Mouse (Mus musculus): ENCODE measurements around the gene Dnaic1. TPM values are rescaled to one million over a fixed set of nuclear protein-coding genes. Genes with fewer than 3 reads are reported as not detected.
A peak's percentile ranks its signal among the peaks of the same experiment; 100 is the strongest.

Gene Dnaic1
- polyA plus RNA-seq, 1 experiment from 2014 or later = 1.2 TPM

DNA sequence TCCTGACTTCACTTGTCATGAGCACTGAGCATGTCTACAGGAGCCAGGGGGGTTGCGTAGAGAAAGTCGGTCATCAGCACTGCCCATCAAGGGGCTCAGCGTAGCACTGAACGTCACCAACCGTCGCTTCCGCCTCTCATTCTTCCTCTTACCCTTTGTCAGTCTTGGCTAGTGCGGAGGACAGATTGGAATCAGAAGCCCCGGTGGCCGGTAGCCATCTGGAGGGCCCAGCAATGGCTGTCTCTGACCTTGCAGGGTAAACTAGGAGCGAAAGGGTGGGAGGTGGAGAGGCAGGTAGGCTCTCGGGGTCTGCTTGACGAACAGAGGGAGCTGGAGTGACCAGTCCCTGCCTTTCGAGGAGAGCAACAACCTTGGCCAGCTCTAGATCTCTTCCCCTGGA, 52.5 kb downstream of the Dnaic1 start:
- WGBS = 88% methylated on average over 14 of the region's 14 CpGs
- ATAC-seq = no peak
- Histone ChIP-seq H3K9ac (replicated peaks; ENCODE audit: low read depth, low read length) (no peak overlapping the region), H3K4me1 (replicated peaks; ENCODE audit: control insufficient read depth, insufficient read depth, low read length) (peaks cover 12% of the 10 kb centered on the region), H3K27ac (ENCODE audit: low read length) (no peak overlapping the region), H3K36me3 (ENCODE audit: control insufficient read depth, insufficient read depth) (no peaks in the 10 kb centered on the region), H3K27me3 (replicated peaks; ENCODE audit: control insufficient read depth, insufficient read depth, low read length) (no peaks in the 10 kb centered on the region), H3K9me3 (ENCODE audit: control insufficient read depth, low read length) (no peaks in the 10 kb centered on the region), H3K4me2 (ENCODE audit: low read length) (no peak overlapping the region), H3K4me3 (replicated peaks; ENCODE audit: low read length) (no peak overlapping the region)

- Histone ChIP-seq H3K9me3 (ENCODE audit: control insufficient read depth, low read length) (no peaks in the 10 kb centered on the region), H3K9ac (replicated peaks; ENCODE audit: low read depth, low read length) (0 out of 2 replicates have a peak overlapping the region, but pooled peaks have one; percentile 3), H3K36me3 (ENCODE audit: control insufficient read depth, insufficient read depth) (no peaks in the 10 kb centered on the region), H3K27me3 (replicated peaks; ENCODE audit: control insufficient read depth, insufficient read depth, low read length) (no peaks in the 10 kb centered on the region), H3K27ac (ENCODE audit: low read length) (no peak overlapping the region), H3K4me1 (replicated peaks; ENCODE audit: control insufficient read depth, insufficient read depth, low read length) (peaks cover 22% of the 10 kb centered on the region), H3K4me3 (replicated peaks; ENCODE audit: low read length) (no peak overlapping the region), H3K4me2 (ENCODE audit: low read length) (no peak overlapping the region)
- WGBS = 7% methylated on average over 8 of the region's 8 CpGs
- ATAC-seq = peak; percentile 10; the same call in 1 of the 2 replicates
These were observed 58.8 kb downstream of the Dnaic1 start for GRCm38 (mm10) chr4:41628202-41628927.

DNA sequence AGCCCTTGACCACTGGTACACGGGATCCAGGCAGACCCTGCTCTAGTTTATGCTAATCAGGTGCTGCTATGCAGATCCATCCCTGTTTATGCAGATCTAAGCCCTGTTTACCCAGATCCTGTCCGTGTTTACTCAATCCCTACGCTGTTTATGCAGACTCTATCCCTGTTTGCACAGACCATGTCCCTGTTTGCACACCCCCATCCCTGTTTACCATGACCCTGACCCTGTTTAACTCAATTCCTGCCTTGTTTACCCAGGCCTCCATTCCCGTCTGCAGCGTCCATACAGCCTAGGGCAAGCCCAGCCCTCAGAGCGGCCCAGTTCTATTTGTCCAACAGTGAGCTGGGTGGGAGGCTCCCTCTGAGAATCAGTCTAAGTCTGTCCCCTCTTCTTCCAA, 60.6 kb downstream of the Dnaic1 start:
- WGBS = 39% methylated on average over 6 of the region's 6 CpGs
- Histone ChIP-seq H3K9me3 (ENCODE audit: control insufficient read depth, low read length) (no peaks in the 10 kb centered on the region), H3K27ac (ENCODE audit: low read length) (no peak overlapping the region), H3K27me3 (replicated peaks; ENCODE audit: control insufficient read depth, insufficient read depth, low read length) (no peaks in the 10 kb centered on the region), H3K9ac (replicated peaks; ENCODE audit: low read depth, low read length) (no peak overlapping the region), H3K4me2 (ENCODE audit: low read length) (no peak overlapping the region), H3K4me3 (replicated peaks; ENCODE audit: low read length) (no peak overlapping the region), H3K4me1 (replicated peaks; ENCODE audit: control insufficient read depth, insufficient read depth, low read length) (peaks cover 22% of the 10 kb centered on the region), H3K36me3 (ENCODE audit: control insufficient read depth, insufficient read depth) (no peaks in the 10 kb centered on the region)
- no peak for ATAC-seq

GRCm38 (mm10) chr4:41631390-41631789, 61.8 kb downstream of the Dnaic1 start:
- Histone ChIP-seq H3K4me3 (replicated peaks; ENCODE audit: low read length) (no peak overlapping the region), H3K4me2 (ENCODE audit: low read length) (peak overlapping the region; percentile 16; the same call in 1 of the 2 replicates), H3K9ac (replicated peaks; ENCODE audit: low read depth, low read length) (no peak overlapping the region), H3K27ac (ENCODE audit: low read length) (no peak overlapping the region), H3K9me3 (ENCODE audit: control insufficient read depth, low read length) (no peaks in the 10 kb centered on the region), H3K4me1 (replicated peaks; ENCODE audit: control insufficient read depth, insufficient read depth, low read length) (peaks cover 22% of the 10 kb centered on the region), H3K36me3 (ENCODE audit: control insufficient read depth, insufficient read depth) (no peaks in the 10 kb centered on the region), H3K27me3 (replicated peaks; ENCODE audit: control insufficient read depth, insufficient read depth, low read length) (no peaks in the 10 kb centered on the region)
- WGBS = 3% methylated on average over 11 of the region's 11 CpGs
- ATAC-seq = peak; percentile 49; the same call in 1 of the 2 replicates

- no peak for ATAC-seq
- Histone ChIP-seq H3K27me3 (replicated peaks; ENCODE audit: control insufficient read depth, insufficient read depth, low read length) (no peaks in the 10 kb centered on the region), H3K9me3 (ENCODE audit: control insufficient read depth, low read length) (no peaks in the 10 kb centered on the region), H3K4me3 (replicated peaks; ENCODE audit: low read length) (no peak overlapping the region), H3K4me1 (replicated peaks; ENCODE audit: control insufficient read depth, insufficient read depth, low read length) (peaks cover 29% of the 10 kb centered on the region), H3K4me2 (ENCODE audit: low read length) (no peak overlapping the region), H3K9ac (replicated peaks; ENCODE audit: low read depth, low read length) (no peak overlapping the region), H3K27ac (ENCODE audit: low read length) (no peak overlapping the region), H3K36me3 (ENCODE audit: control insufficient read depth, insufficient read depth) (no peaks in the 10 kb centered on the region)
- 68% methylated on average over 9 of the region's 9 CpGs for WGBS
These were observed 63.4 kb downstream of the Dnaic1 start for GRCm38 (mm10) chr4:41633001-41633400.

DNA sequence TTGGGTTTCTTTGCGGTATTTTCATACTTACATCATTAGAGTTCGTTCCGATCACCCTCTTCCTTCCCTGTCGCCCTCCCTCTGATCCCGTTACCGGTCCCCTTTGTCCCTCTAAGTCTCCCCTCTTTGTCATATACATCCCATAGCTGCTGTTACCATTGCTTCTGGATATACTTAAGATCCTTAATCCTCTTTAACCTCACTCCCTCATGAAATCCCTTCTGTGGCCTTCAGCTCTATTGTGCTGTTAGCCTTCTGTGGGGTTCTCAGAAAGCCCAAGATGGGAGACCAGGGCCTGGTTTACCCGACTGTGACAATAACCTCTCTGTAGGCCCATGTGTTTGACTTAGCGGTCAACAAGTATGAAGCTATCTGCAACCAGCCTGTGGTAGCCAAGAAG, 65.1 kb downstream of the Dnaic1 start:
- 53% methylated on average over 8 of the region's 8 CpGs for WGBS
- Histone ChIP-seq H3K9ac (replicated peaks; ENCODE audit: low read depth, low read length) (no peak overlapping the region), H3K27ac (ENCODE audit: low read length) (no peak overlapping the region), H3K27me3 (replicated peaks; ENCODE audit: control insufficient read depth, insufficient read depth, low read length) (no peaks in the 10 kb centered on the region), H3K9me3 (ENCODE audit: control insufficient read depth, low read length) (no peaks in the 10 kb centered on the region), H3K4me3 (replicated peaks; ENCODE audit: low read length) (no peak overlapping the region), H3K4me1 (replicated peaks; ENCODE audit: control insufficient read depth, insufficient read depth, low read length) (peaks cover 36% of the 10 kb centered on the region), H3K36me3 (ENCODE audit: control insufficient read depth, insufficient read depth) (no peaks in the 10 kb centered on the region), H3K4me2 (ENCODE audit: low read length) (no peak overlapping the region)
- ATAC-seq = no peak

- Histone ChIP-seq H3K4me3 (replicated peaks; ENCODE audit: low read length) (no peak overlapping the region), H3K27ac (ENCODE audit: low read length) (no peak overlapping the region), H3K4me1 (replicated peaks; ENCODE audit: control insufficient read depth, insufficient read depth, low read length) (peaks cover 35% of the 10 kb centered on the region), H3K9ac (replicated peaks; ENCODE audit: low read depth, low read length) (no peak overlapping the region), H3K9me3 (ENCODE audit: control insufficient read depth, low read length) (no peaks in the 10 kb centered on the region), H3K36me3 (ENCODE audit: control insufficient read depth, insufficient read depth) (no peaks in the 10 kb centered on the region), H3K27me3 (replicated peaks; ENCODE audit: control insufficient read depth, insufficient read depth, low read length) (no peaks in the 10 kb centered on the region), H3K4me2 (ENCODE audit: low read length) (no peak overlapping the region)
- WGBS = 77% methylated on average over 8 of the region's 8 CpGs
- no peak for ATAC-seq
These were observed 65.6 kb downstream of the Dnaic1 start for GRCm38 (mm10) chr4:41635224-41635623.

DNA sequence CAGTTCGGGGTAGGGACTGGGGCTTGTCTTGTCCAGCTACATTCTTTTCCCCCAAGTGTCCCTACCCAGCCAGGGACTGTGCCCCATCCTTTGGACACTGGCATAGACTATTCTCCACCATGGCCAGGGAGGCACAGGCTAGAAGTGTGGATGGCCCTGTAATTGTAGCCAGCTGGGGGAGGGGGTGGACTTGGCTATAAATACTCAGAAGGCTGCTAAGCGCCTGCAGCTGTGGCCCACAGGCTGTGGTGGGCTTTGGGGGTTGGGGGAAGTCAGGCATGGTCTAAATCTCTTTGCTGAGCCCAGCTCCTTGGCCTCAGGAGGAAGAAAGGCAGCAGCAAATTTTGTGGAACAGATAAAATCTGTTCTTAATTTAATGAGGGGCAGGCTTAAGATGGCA, 66.3 kb downstream of the Dnaic1 start:
- Histone ChIP-seq H3K9me3 (ENCODE audit: control insufficient read depth, low read length) (no peaks in the 10 kb centered on the region), H3K4me3 (replicated peaks; ENCODE audit: low read length) (no peak overlapping the region), H3K27me3 (replicated peaks; ENCODE audit: control insufficient read depth, insufficient read depth, low read length) (no peaks in the 10 kb centered on the region), H3K9ac (replicated peaks; ENCODE audit: low read depth, low read length) (no peak overlapping the region), H3K4me2 (ENCODE audit: low read length) (no peak overlapping the region), H3K36me3 (ENCODE audit: control insufficient read depth, insufficient read depth) (no peaks in the 10 kb centered on the region), H3K4me1 (replicated peaks; ENCODE audit: control insufficient read depth, insufficient read depth, low read length) (peaks cover 36% of the 10 kb centered on the region), H3K27ac (ENCODE audit: low read length) (no peak overlapping the region)
- no peak for ATAC-seq
- 54% methylated on average over 2 of the region's 2 CpGs for WGBS

- Histone ChIP-seq H3K9ac (replicated peaks; ENCODE audit: low read depth, low read length) (no peak overlapping the region), H3K27me3 (replicated peaks; ENCODE audit: control insufficient read depth, insufficient read depth, low read length) (no peaks in the 10 kb centered on the region), H3K9me3 (ENCODE audit: control insufficient read depth, low read length) (no peaks in the 10 kb centered on the region), H3K4me3 (replicated peaks; ENCODE audit: low read length) (no peak overlapping the region), H3K4me1 (replicated peaks; ENCODE audit: control insufficient read depth, insufficient read depth, low read length) (peaks cover 32% of the 10 kb centered on the region), H3K27ac (ENCODE audit: low read length) (no peak overlapping the region), H3K4me2 (ENCODE audit: low read length) (no peak overlapping the region), H3K36me3 (ENCODE audit: control insufficient read depth, insufficient read depth) (no peaks in the 10 kb centered on the region)
- no peak for ATAC-seq
- 70% methylated on average over 7 of the region's 7 CpGs for WGBS
These were observed 66.8 kb downstream of the Dnaic1 start for GRCm38 (mm10) chr4:41636366-41636765.
